Mouse (Mus musculus) MEL (cell line): ENCODE measurements around the gene Cyp4a10. TPM values are rescaled to one million over a fixed set of nuclear protein-coding genes. Genes with fewer than 3 reads are reported as not detected.

Experiments used
- CHD2 ChIP-seq: IDR thresholded peaks from 2 replicates; pipeline ENCODE4 v1.6.1; 2011; ENCODE audit warnings: low read length, improper control_type of control experiment
- CTCF ChIP-seq, 3 experiments: IDR thresholded peaks in 2 of 3; conservative IDR thresholded peaks in 1 of 3; 2 replicates each; pipeline ENCODE4 v1.5.1; 2011 to 2012; ENCODE audit warnings: low read length in 3 of 3, low read depth in 2 of 3, mild to moderate bottlenecking in 2 of 3, improper control_type of control experiment in 1 of 3, inconsistent platforms in 1 of 3, mixed read lengths in 1 of 3, moderate library complexity in 1 of 3; ENCODE audit not compliant: control insufficient read depth in 1 of 3, insufficient read depth in 1 of 3, poor library complexity in 1 of 3, severe bottlenecking in 1 of 3
- E2F4 ChIP-seq: IDR thresholded peaks from 2 replicates; pipeline ENCODE4 v1.6.1; 2011; ENCODE audit warnings: low read depth, low read length, improper control_type of control experiment, borderline replicate concordance
- MAFK ChIP-seq: IDR thresholded peaks from 2 replicates; pipeline ENCODE4 v1.6.1; 2011; ENCODE audit warnings: low read depth, mild to moderate bottlenecking, low read length, improper control_type of control experiment, borderline replicate concordance
- MYC ChIP-seq: IDR thresholded peaks from 2 replicates; pipeline ENCODE4 v1.6.1; 2011; ENCODE audit warnings: low read depth, mild to moderate bottlenecking, low read length, improper control_type of control experiment, moderate library complexity
- NELFE ChIP-seq: IDR thresholded peaks from 2 replicates; pipeline ENCODE4 v1.6.1; 2011; ENCODE audit warnings: low read depth, low read length, improper control_type of control experiment
- POLR2AphosphoS5 ChIP-seq: IDR thresholded peaks from 2 replicates; pipeline ENCODE4 v1.6.1; 2012; ENCODE audit warnings: low read depth, borderline replicate concordance, mild to moderate bottlenecking, inconsistent platforms, low read length, moderate library complexity, mixed read lengths
- TBP ChIP-seq: IDR thresholded peaks from 2 replicates; pipeline ENCODE4 v1.8.0; 2011; ENCODE audit warnings: low read depth, low read length, improper control_type of control experiment
- UBTF ChIP-seq: IDR thresholded peaks from 2 replicates; pipeline ENCODE4 v1.6.1; 2012; ENCODE audit warnings: low read depth, mild to moderate bottlenecking, inconsistent platforms, low read length, improper control_type of control experiment, moderate library complexity, borderline replicate concordance; ENCODE audit not compliant: insufficient read depth
- polyA plus RNA-seq, 2 experiments: library from polyadenylated mRNA; stranded (reverse) in 1 of 2; unstranded in 1 of 2; fragments of >175 nt in 1 of 2; fragments of >200 nt in 1 of 2; gene quantifications; 2 replicates each; pipeline versions ENCODE4 v1.2.1 to v1.2.4; 2012; ENCODE audit warnings: low replicate concordance in 2 of 2, low read depth in 1 of 2; ENCODE audit not compliant: insufficient read length in 2 of 2, insufficient read depth in 1 of 2, missing spikeins in 1 of 2
- total RNA-seq: library from RNA; depleted of rRNA; stranded (reverse); fragments of 300-350 nt; gene quantifications from 2 replicates; pipeline ENCODE4 v1.2.3, GENCODE M21; 2012; rRNA removed

The Cyp4a10 gene
- total and polyA plus RNA-seq, 3 experiments = not detected

GRCm38 (mm10) chr4:115583036-115583435, 65.0 kb downstream of the Cyp4a10 start (continued):
- TF ChIP-seq MYC (no peak), CTCF (IDR thresholded peaks at IDR 0.05 in 2 of 3, conservative IDR thresholded peaks at IDR 0.05 in 1 of 3; ENCODE audit: control insufficient read depth in 1 of 3, insufficient read depth in 1 of 3, low read depth in 2 of 3, low read length in 3 of 3, poor library complexity in 1 of 3, severe bottlenecking in 1 of 3) (no peak), NELFE (no peak), TBP (no peak), UBTF (no peak), MAFK (peak; percentile 78; the same call in 1 of the 2 replicates), CHD2 (no peak), E2F4 (no peak), POLR2AphosphoS5 (no peak)

Other genes starting within 250 kb of the Cyp4a10 start
- gene Cyp4a12a, start 219.2 kb upstream of the Cyp4a10 start, total RNA-seq = not detected in 2 replicates
- not detected for gene Cyp4a12a, start 219.2 kb upstream of the Cyp4a10 start, polyA plus RNA-seq
- not detected in 2 replicates for gene Cyp4a12b, start 106.6 kb upstream of the Cyp4a10 start, total RNA-seq
- not detected for gene Cyp4a12b, start 106.6 kb upstream of the Cyp4a10 start, polyA plus RNA-seq
- gene Cyp4a30b, start 65.7 kb upstream of the Cyp4a10 start, total RNA-seq = not detected in 2 replicates
- not detected for gene Cyp4a30b, start 65.7 kb upstream of the Cyp4a10 start, polyA plus RNA-seq
- gene Cyp4a14, start 22.1 kb upstream of the Cyp4a10 start, total RNA-seq = not detected in 2 replicates
- not detected for gene Cyp4a14, start 22.1 kb upstream of the Cyp4a10 start, polyA plus RNA-seq
- not detected in 2 replicates for gene Cyp4a31, start 45.4 kb downstream of the Cyp4a10 start, total RNA-seq
- gene Cyp4a31, start 45.4 kb downstream of the Cyp4a10 start, polyA plus RNA-seq = not detected
- not detected in 2 replicates for gene Cyp4a32, start 82.7 kb downstream of the Cyp4a10 start, total RNA-seq
- not detected for gene Cyp4a32, start 82.7 kb downstream of the Cyp4a10 start, polyA plus RNA-seq
- gene Cyp4b1, start 129.5 kb downstream of the Cyp4a10 start, total RNA-seq = 0.92 and 1.1 TPM in 2 replicates
- 1 to 10 TPM in 1 of 2 experiments, not detected in 1; 2.1 TPM for gene Cyp4b1, start 129.5 kb downstream of the Cyp4a10 start, polyA plus RNA-seq
- gene Efcab14, start 219.5 kb downstream of the Cyp4a10 start, total RNA-seq = 10.4 and 11.7 TPM in 2 replicates
- 10 to 100 TPM in 1 of 2 experiments, not detected in 1; 17.1 TPM for gene Efcab14, start 219.5 kb downstream of the Cyp4a10 start, polyA plus RNA-seq